Mouse (Mus musculus) liver, adult 10 weeks (tissue): Measurements from ENCODE around the gene Ptchd1. TPM values are rescaled to one million over a fixed set of nuclear protein-coding genes. Genes with fewer than 3 reads are reported as not detected.

Experiments used
- polyA plus RNA-seq: library from polyadenylated mRNA; stranded (reverse); fragments of 350-450 nt; fragmentation: Illumina TruSeq; extraction: RNeasy Lipid Tissue Mini Kit (QIAGEN cat#74804); gene quantifications from one replicate; pipeline ENCODE4 v1.2.3, GENCODE M21; 2014; ENCODE audit warnings: low read depth, low replicate concordance

Gene Ptchd1
- polyA plus RNA-seq: not detected

GRCm38 (mm10) chrX:155623701-155624281, at the start of gene Ptchd1:
Ptchd1 (minus strand) TSS chrX:155623814.

GRCm38 (mm10) chrX:155624341-155624841, 777 bp upstream of the Ptchd1 start, which contains the start of gene Gm15155:
Gm15155 (plus strand) TSS chrX:155624741.

Other genes starting within 250 kb of the Ptchd1 start
- gene Gm15155, start 927 bp upstream of the Ptchd1 start, polyA plus RNA-seq: not detected